Mouse (Mus musculus): ENCODE measurements around the gene Enox2. TPM values are rescaled to one million over a fixed set of nuclear protein-coding genes. Genes with fewer than 3 reads are reported as not detected.
"Not testable (repeated sequence)": the region's sequence is repeated elsewhere in the genome, so short reads cannot be mapped to it uniquely, and the experiment has no call there.

Enox2 gene
- polyA plus RNA-seq, 1 experiment = 1.4 TPM

DNA sequence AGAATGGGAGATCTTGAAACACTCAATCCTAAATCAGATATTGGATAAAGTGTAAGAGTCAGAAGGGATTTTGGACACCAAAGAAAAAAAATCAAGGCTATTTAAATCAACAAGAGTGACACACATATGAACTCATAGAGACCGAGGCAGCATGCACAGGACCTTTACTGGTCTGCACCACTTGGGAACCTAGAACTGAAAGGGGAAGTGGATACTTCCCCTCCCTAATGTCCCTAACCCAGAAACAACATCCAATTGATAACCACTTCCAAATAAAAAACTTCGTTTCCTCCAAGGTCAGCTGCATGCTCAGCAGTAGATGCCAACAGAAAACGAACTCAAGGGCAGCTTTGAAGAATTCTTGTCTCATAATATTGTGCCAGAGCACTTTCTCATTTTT lies 171.6 kb downstream of the Enox2 start:
- Histone ChIP-seq H3K4me3 (ENCODE audit: low read depth, low read length) (no peak overlapping the region), H3K4me1 (ENCODE audit: control insufficient read depth, insufficient read depth, insufficient read length, low read length) (no peaks in the 10 kb centered on the region), H3K27me3 (ENCODE audit: control insufficient read depth, insufficient read depth, low read length) (no peaks in the 10 kb centered on the region), H3K27ac (ENCODE audit: insufficient read depth, low read depth, low read length) (no peak overlapping the region), H3K36me3 (ENCODE audit: control insufficient read depth, insufficient read depth, low read length) (no peaks in the 10 kb centered on the region)
- 67% methylated on average over 3 of the region's 3 CpGs for WGBS
- no peak for TF ChIP-seq CTCF (IDR thresholded peaks at IDR 0.05; ENCODE audit: extremely low read depth, insufficient read length, insufficient replicate concordance, low read depth, low read length)
- no peak for TF ChIP-seq POLR2A (IDR thresholded peaks at IDR 0.05; ENCODE audit: low read depth, low read length)

DNA sequence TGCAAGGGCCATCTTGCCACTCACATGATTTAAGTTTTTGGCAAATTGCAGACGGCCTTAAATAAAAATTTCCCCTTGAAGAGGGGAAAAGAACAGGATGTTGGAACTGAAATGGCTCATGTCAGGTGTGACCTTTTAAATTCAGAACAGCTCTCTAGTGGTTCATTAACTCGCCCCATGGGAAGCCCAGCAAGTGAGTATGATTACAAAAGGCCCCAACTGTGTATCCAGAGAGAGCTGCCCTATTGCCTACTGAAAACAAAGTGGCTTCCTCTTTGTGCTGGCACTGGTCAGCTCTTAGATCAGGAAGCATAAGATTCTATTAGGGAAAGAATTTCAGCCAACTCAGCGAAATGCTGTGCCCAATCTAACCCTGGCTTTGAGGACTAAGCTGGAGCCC lies 175.6 kb downstream of the Enox2 start:
- Histone ChIP-seq H3K27ac (ENCODE audit: insufficient read depth, low read depth, low read length) (no peak overlapping the region), H3K4me3 (ENCODE audit: low read depth, low read length) (no peak overlapping the region), H3K4me1 (ENCODE audit: control insufficient read depth, insufficient read depth, insufficient read length, low read length) (no peaks in the 10 kb centered on the region), H3K27me3 (ENCODE audit: control insufficient read depth, insufficient read depth, low read length) (no peaks in the 10 kb centered on the region), H3K36me3 (ENCODE audit: control insufficient read depth, insufficient read depth, low read length) (no peaks in the 10 kb centered on the region)
- TF ChIP-seq POLR2A (IDR thresholded peaks at IDR 0.05; ENCODE audit: low read depth, low read length) (no peak), CTCF (IDR thresholded peaks at IDR 0.05; ENCODE audit: extremely low read depth, insufficient read length, insufficient replicate concordance, low read depth, low read length) (no peak)
- WGBS = 77% methylated on average over 3 of the region's 3 CpGs

DNA sequence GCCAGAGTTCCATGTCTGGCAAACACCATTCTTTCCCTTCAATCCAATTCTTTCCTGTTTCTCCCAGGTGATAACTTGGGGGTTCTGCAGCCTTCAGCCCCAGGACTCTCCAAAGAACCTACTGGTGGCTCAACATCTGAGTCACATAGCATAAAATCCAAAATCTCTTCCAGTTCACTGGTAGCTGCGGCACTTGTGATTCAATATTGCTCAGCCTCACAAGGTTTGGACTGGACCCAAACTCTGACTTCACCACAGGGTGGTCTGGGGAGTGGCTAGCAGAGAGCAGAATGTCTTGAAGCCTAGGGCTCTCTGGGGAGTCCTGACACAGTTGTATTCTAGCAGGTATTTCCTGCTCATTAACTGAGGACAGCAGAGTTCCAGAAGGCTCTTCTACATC lies 187.5 kb downstream of the Enox2 start:
- H3K27ac ChIP-seq (ENCODE audit: insufficient read depth, low read depth, low read length); H3K4me1 ChIP-seq (ENCODE audit: control insufficient read depth, insufficient read depth, insufficient read length, low read length); H3K27me3 ChIP-seq (ENCODE audit: control insufficient read depth, insufficient read depth, low read length); H3K36me3 ChIP-seq (ENCODE audit: control insufficient read depth, insufficient read depth, low read length); H3K4me3 ChIP-seq (ENCODE audit: low read depth, low read length): not testable (repeated sequence)
- 79% methylated on average over 1 of the region's 1 CpGs for WGBS

DNA sequence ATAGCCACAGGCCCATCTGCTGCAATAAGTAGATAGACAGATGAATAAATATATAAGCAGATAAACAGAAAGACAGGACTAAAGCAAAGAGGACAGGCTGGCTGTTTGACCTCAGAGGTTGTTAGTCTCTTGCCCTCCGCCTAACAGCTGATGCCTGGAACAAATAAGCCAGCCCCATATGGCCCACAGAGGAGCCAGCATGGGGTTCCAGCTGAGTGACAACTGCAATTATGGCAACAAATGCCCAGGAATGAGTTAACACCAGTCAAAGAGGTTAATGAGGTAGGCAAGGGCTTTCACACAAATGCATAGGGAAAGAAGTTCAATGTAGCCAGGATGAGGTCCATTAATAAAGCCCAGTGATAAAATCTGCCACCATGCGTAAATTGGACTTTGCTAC lies 191.8 kb downstream of the Enox2 start:
- H3K27ac ChIP-seq (ENCODE audit: insufficient read depth, low read depth, low read length) = no peak overlapping the region
- no peak for TF ChIP-seq CTCF (IDR thresholded peaks at IDR 0.05; ENCODE audit: extremely low read depth, insufficient read length, insufficient replicate concordance, low read depth, low read length)
- no peak for TF ChIP-seq POLR2A (IDR thresholded peaks at IDR 0.05; ENCODE audit: low read depth, low read length)
- no peaks in the 10 kb centered on the region for H3K4me1 ChIP-seq (ENCODE audit: control insufficient read depth, insufficient read depth, insufficient read length, low read length)
- no peaks in the 10 kb centered on the region for H3K27me3 ChIP-seq (ENCODE audit: control insufficient read depth, insufficient read depth, low read length)
- no peak overlapping the region for H3K4me3 ChIP-seq (ENCODE audit: low read depth, low read length)
- 90% methylated on average over 2 of the region's 2 CpGs for WGBS
- H3K36me3 ChIP-seq (ENCODE audit: control insufficient read depth, insufficient read depth, low read length) = no peaks in the 10 kb centered on the region

DNA sequence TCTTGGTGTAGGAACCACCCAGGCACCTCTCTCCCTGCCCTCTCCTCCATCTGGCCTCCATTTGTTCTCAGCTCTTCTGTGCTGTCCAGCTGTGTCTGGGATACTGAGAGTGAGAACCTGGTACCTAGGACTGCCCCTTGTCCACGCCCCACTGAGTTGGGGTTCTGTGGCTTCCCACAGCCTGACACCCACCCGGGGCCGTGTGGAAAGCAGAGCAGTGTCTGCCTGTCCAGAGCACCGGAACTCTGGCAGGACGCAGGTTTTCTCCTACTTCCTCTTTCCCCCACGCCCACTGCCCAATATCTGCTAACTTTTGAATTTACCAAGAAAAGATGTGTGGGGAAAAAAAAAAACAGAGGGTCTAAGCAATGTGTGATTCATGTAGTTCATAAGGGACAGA lies 213.0 kb downstream of the Enox2 start:
- H3K27ac ChIP-seq (ENCODE audit: insufficient read depth, low read depth, low read length) = no peak overlapping the region
- TF ChIP-seq POLR2A (IDR thresholded peaks at IDR 0.05; ENCODE audit: low read depth, low read length) (no peak), CTCF (IDR thresholded peaks at IDR 0.05; ENCODE audit: extremely low read depth, insufficient read length, insufficient replicate concordance, low read depth, low read length) (no peak)
- no peaks in the 10 kb centered on the region for H3K27me3 ChIP-seq (ENCODE audit: control insufficient read depth, insufficient read depth, low read length)
- no peaks in the 10 kb centered on the region for H3K36me3 ChIP-seq (ENCODE audit: control insufficient read depth, insufficient read depth, low read length)
- no peak overlapping the region for H3K4me3 ChIP-seq (ENCODE audit: low read depth, low read length)
- H3K4me1 ChIP-seq (ENCODE audit: control insufficient read depth, insufficient read depth, insufficient read length, low read length) = peaks cover 2% of the 10 kb centered on the region; the same call in 1 of the 2 replicates
- 72% methylated on average over 6 of the region's 6 CpGs for WGBS

DNA sequence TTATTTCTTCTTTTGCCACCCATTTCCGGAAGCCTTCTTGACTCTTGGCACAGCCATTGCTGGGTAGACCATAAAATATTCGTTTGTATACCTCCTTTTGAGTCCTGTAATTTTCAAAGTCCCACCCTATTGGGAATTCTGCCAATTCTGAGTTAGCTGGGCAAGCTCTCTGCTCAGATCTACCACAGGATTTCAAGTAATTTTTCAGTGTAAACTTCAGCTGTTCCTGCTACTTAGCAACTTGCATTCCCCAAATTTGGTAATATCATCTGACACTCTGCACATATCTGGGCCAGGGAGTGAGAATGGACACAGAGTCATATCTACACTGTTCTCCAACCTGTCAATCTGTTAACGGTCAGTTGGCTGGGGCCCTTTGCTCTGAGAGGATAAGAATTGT lies 214.5 kb downstream of the Enox2 start:
- TF ChIP-seq POLR2A (IDR thresholded peaks at IDR 0.05; ENCODE audit: low read depth, low read length) (no peak), CTCF (IDR thresholded peaks at IDR 0.05; ENCODE audit: extremely low read depth, insufficient read length, insufficient replicate concordance, low read depth, low read length) (no peak)
- peaks cover 2% of the 10 kb centered on the region; the same call in 1 of the 2 replicates for H3K4me1 ChIP-seq (ENCODE audit: control insufficient read depth, insufficient read depth, insufficient read length, low read length)
- H3K36me3 ChIP-seq (ENCODE audit: control insufficient read depth, insufficient read depth, low read length) = no peaks in the 10 kb centered on the region
- no peak overlapping the region for H3K27ac ChIP-seq (ENCODE audit: insufficient read depth, low read depth, low read length)
- WGBS = 24% methylated on average over 3 of the region's 3 CpGs
- H3K4me3 ChIP-seq (ENCODE audit: low read depth, low read length) = no peak overlapping the region
- no peaks in the 10 kb centered on the region for H3K27me3 ChIP-seq (ENCODE audit: control insufficient read depth, insufficient read depth, low read length)

DNA sequence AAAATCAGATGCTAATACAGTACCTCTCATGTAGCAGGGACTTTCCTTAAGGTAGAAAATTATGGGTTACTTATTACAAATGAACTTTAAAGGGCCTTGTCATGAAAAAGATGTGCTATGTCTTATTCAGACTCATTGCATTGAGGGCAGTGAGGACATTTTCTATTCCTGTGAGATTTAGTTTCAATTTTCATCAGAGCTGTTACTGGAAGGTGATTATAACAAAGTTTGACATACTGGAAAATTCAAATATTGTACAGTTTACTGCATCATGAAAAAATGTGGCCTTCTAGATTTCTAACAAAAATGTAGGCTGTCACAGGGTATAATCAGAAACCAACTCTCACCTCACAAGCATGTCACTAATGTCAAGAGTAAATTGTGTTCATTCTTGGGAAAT lies 242.9 kb downstream of the Enox2 start:
- TF ChIP-seq POLR2A (IDR thresholded peaks at IDR 0.05; ENCODE audit: low read depth, low read length) = no peak
- no peak for TF ChIP-seq CTCF (IDR thresholded peaks at IDR 0.05; ENCODE audit: extremely low read depth, insufficient read length, insufficient replicate concordance, low read depth, low read length)
- H3K4me1 ChIP-seq (ENCODE audit: control insufficient read depth, insufficient read depth, insufficient read length, low read length) = no peaks in the 10 kb centered on the region

DNA sequence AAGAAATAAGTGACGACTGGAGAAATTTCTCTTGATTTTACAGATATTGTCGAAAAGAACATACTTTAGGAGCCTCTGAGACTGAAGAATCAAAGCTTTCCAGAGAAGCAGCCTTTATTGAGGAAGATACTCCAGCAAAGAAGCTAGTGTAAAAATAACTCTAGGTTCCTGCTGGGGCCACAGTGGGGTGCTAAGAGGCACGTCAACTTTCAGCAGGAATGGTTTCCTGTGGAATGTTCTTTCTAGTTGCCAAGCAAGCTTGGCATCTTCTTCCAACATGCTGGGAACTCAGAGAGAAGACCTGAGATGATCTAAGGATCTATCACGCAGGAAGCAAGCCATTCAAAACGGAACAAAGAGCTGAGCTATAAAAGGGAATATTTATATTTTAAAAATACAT lies 278.3 kb downstream of the Enox2 start:
- H3K4me1 ChIP-seq (ENCODE audit: control insufficient read depth, insufficient read depth, insufficient read length, low read length) = no peaks in the 10 kb centered on the region
- H3K36me3 ChIP-seq (ENCODE audit: control insufficient read depth, insufficient read depth, low read length) = 0 out of 2 replicates have a peak, but pooled peaks cover 1% of the 10 kb centered on the region
- WGBS = 74% methylated on average over 5 of the region's 5 CpGs
- no peaks in the 10 kb centered on the region for H3K27me3 ChIP-seq (ENCODE audit: control insufficient read depth, insufficient read depth, low read length)
- no peak overlapping the region for H3K27ac ChIP-seq (ENCODE audit: insufficient read depth, low read depth, low read length)
- TF ChIP-seq POLR2A (IDR thresholded peaks at IDR 0.05; ENCODE audit: low read depth, low read length) = no peak
- no peak for TF ChIP-seq CTCF (IDR thresholded peaks at IDR 0.05; ENCODE audit: extremely low read depth, insufficient read length, insufficient replicate concordance, low read depth, low read length)
- H3K4me3 ChIP-seq (ENCODE audit: low read depth, low read length) = no peak overlapping the region

More for the DNA sequence above, 242.9 kb downstream of the Enox2 start:
- Histone ChIP-seq H3K4me3 (ENCODE audit: low read depth, low read length) (no peak overlapping the region), H3K27me3 (ENCODE audit: control insufficient read depth, insufficient read depth, low read length) (no peaks in the 10 kb centered on the region), H3K36me3 (ENCODE audit: control insufficient read depth, insufficient read depth, low read length) (no peaks in the 10 kb centered on the region), H3K27ac (ENCODE audit: insufficient read depth, low read depth, low read length) (no peak overlapping the region)
